Mouse (Mus musculus) lung, embryonic 14.5 days (tissue): ENCODE data around the gene Oxnad1. TPM values are rescaled to one million over a fixed set of nuclear protein-coding genes. Genes with fewer than 3 reads are reported as not detected.
"Not testable (repeated sequence)": the region's sequence is repeated elsewhere in the genome, so short reads cannot be mapped to it uniquely, and the experiment has no call there.

ENCODE experiments used
- ATAC-seq: fragments of 200-750 bp; cut with Nextera tagmentation; 2 replicates; pipeline ENCODE4 v1.8.0; 2017; ENCODE audit warnings: mild to moderate bottlenecking, moderate TSS enrichment, moderate library complexity; ENCODE audit not compliant: insufficient read depth
- DNase-seq: peaks from one replicate; pipeline ENCODE4 v3.0.0-alpha.2; 2015
- H3K27ac ChIP-seq: fragments of 300-500 bp; sonication (generic); 2 replicates; pipeline ENCODE4 v1.5.1; 2014; ENCODE audit warnings: low read depth, mild to moderate bottlenecking, moderate library complexity
- H3K27me3 ChIP-seq: fragments of 300-500 bp; sonication (generic); 2 replicates; pipeline ENCODE4 v1.6.1; 2014; ENCODE audit warnings: low read length, control low read depth; ENCODE audit not compliant: insufficient read depth
- H3K36me3 ChIP-seq: fragments of 300-500 bp; sonication (generic); 2 replicates; pipeline ENCODE4 v1.6.1; 2014; ENCODE audit warnings: control low read depth; ENCODE audit not compliant: insufficient read depth
- H3K4me1 ChIP-seq: fragments of 300-500 bp; sonication (generic); 2 replicates; pipeline ENCODE4 v1.6.1; 2014; ENCODE audit warnings: antibody characterized with exemption, control low read depth; ENCODE audit not compliant: insufficient read depth
- H3K4me2 ChIP-seq: fragments of 300-500 bp; sonication (generic); 2 replicates; pipeline ENCODE4 v1.6.1; 2014; ENCODE audit warnings: mild to moderate bottlenecking
- H3K4me3 ChIP-seq: fragments of 300-500 bp; sonication (generic); 2 replicates; pipeline ENCODE4 v1.5.1; 2014; ENCODE audit warnings: low read depth, low read length
- H3K9ac ChIP-seq: fragments of 300-500 bp; sonication (generic); 2 replicates; pipeline ENCODE4 v1.6.1; 2014
- H3K9me3 ChIP-seq: fragments of 300-500 bp; sonication (generic); 2 replicates; pipeline ENCODE4 v1.6.1; 2016; ENCODE audit warnings: low read depth, low read length, control low read depth
- CTCF ChIP-seq: IDR thresholded peaks from 2 replicates; pipeline ENCODE4 v1.5.1; 2016; ENCODE audit warnings: antibody characterized with exemption, low read depth
- WGBS: fragments of 180-500 bp; shearing (Covaris S2); extraction: QIAGEN DNeasy Blood & Tissue Kit; methylation state at CpG from one replicate; pipeline ENCODE4 v1.1.7; 2014; 5-methylcytosine and 5-hydroxymethylcytosine counted together
- polyA plus RNA-seq: library from polyadenylated mRNA; unstranded; fragments of >200 nt; fragmentation: Nextera tagmentation; extraction: Ambion mirVana; gene quantifications from 2 replicates; pipeline ENCODE4 v1.2.1, GENCODE M21; 2014

Gene Oxnad1
- polyA plus RNA-seq, 1 experiment from 2014 or later = 15.9 TPM

- no peak for TF ChIP-seq CTCF
- H3K27me3 ChIP-seq = no peaks in the 10 kb centered on the region
- peaks cover 26% of the 10 kb centered on the region for H3K36me3 ChIP-seq
- no peak overlapping the region for H3K4me3 ChIP-seq
- ATAC-seq (no peak), DNase-seq (no peak)
- no peaks in the 10 kb centered on the region for H3K4me1 ChIP-seq
- no peak overlapping the region for H3K9ac ChIP-seq
- no peak overlapping the region for H3K4me2 ChIP-seq
- WGBS = 78% methylated on average over 4 of the region's 4 CpGs
- no peak overlapping the region for H3K27ac ChIP-seq
- no peaks in the 10 kb centered on the region for H3K9me3 ChIP-seq
These were observed 18.4 kb downstream of the Oxnad1 start for GRCm38 (mm10) chr14:32103556-32103955.

GRCm38 (mm10) chr14:32105663-32106062 lies 20.5 kb downstream of the Oxnad1 start:
- no peak overlapping the region for H3K27ac ChIP-seq
- H3K9me3 ChIP-seq = no peaks in the 10 kb centered on the region
- H3K4me3 ChIP-seq = no peak overlapping the region
- DNase-seq (no peak), ATAC-seq (no peak)
- no peak for TF ChIP-seq CTCF
- H3K4me2 ChIP-seq = no peak overlapping the region
- H3K9ac ChIP-seq = no peak overlapping the region
- H3K36me3 ChIP-seq = peaks cover 9% of the 10 kb centered on the region; the same call in 1 of the 2 replicates
- H3K4me1 ChIP-seq = no peaks in the 10 kb centered on the region
- no peaks in the 10 kb centered on the region for H3K27me3 ChIP-seq
- 31% methylated on average over 7 of the region's 7 CpGs for WGBS

GRCm38 (mm10) chr14:32106911-32107310 lies 21.7 kb downstream of the Oxnad1 start:
- no peak overlapping the region for H3K4me3 ChIP-seq
- H3K27me3 ChIP-seq = no peaks in the 10 kb centered on the region
- H3K4me2 ChIP-seq = no peak overlapping the region
- H3K27ac ChIP-seq = no peak overlapping the region
- no peak for DNase-seq
- H3K36me3 ChIP-seq = peaks cover 9% of the 10 kb centered on the region; the same call in 1 of the 2 replicates
- no peaks in the 10 kb centered on the region for H3K4me1 ChIP-seq
- no peak overlapping the region for H3K9ac ChIP-seq
- H3K9me3 ChIP-seq = no peaks in the 10 kb centered on the region
- 89% methylated on average over 4 of the region's 4 CpGs for WGBS
- no peak for TF ChIP-seq CTCF
- no peak for ATAC-seq

GRCm38 (mm10) chr14:32112124-32112523 lies 26.9 kb downstream of the Oxnad1 start:
- WGBS = 86% methylated on average over 10 of the region's 10 CpGs
- not testable (repeated sequence) for DNase-seq, H3K4me1 ChIP-seq, H3K27me3 ChIP-seq, H3K36me3 ChIP-seq, H3K9me3 ChIP-seq, H3K27ac ChIP-seq, H3K4me2 ChIP-seq, ATAC-seq, H3K4me3 ChIP-seq, H3K9ac ChIP-seq

GRCm38 (mm10) chr14:32120940-32121919 lies 36.1 kb downstream of the Oxnad1 start:
- TF ChIP-seq CTCF = no peak
- no peaks in the 10 kb centered on the region for H3K27me3 ChIP-seq
- 66% methylated on average over 11 of the region's 11 CpGs for WGBS
- H3K27ac ChIP-seq = no peak overlapping the region
- no peaks in the 10 kb centered on the region for H3K36me3 ChIP-seq
- H3K4me1 ChIP-seq = no peaks in the 10 kb centered on the region
- H3K4me2 ChIP-seq = no peak overlapping the region
- H3K4me3 ChIP-seq = no peak overlapping the region
- ATAC-seq (no peak), DNase-seq (no peak)
- H3K9me3 ChIP-seq = no peaks in the 10 kb centered on the region
- no peak overlapping the region for H3K9ac ChIP-seq

GRCm38 (mm10) chr14:32121920-32122315 lies 36.7 kb downstream of the Oxnad1 start:
- no peak overlapping the region for H3K27ac ChIP-seq
- DNase-seq (peak; percentile 41), ATAC-seq (no peak)
- no peak overlapping the region for H3K4me3 ChIP-seq
- no peaks in the 10 kb centered on the region for H3K4me1 ChIP-seq
- 49% methylated on average over 2 of the region's 2 CpGs for WGBS
- no peaks in the 10 kb centered on the region for H3K9me3 ChIP-seq
- no peak overlapping the region for H3K4me2 ChIP-seq
- H3K27me3 ChIP-seq = no peaks in the 10 kb centered on the region
- no peaks in the 10 kb centered on the region for H3K36me3 ChIP-seq
- H3K9ac ChIP-seq = no peak overlapping the region
- peak; percentile 53 for TF ChIP-seq CTCF

- Histone ChIP-seq H3K36me3 (no peaks in the 10 kb centered on the region), H3K4me2 (no peak overlapping the region), H3K27ac (no peak overlapping the region), H3K4me1 (no peaks in the 10 kb centered on the region), H3K4me3 (no peak overlapping the region), H3K27me3 (no peaks in the 10 kb centered on the region), H3K9me3 (no peaks in the 10 kb centered on the region), H3K9ac (no peak overlapping the region)
- DNase-seq (no peak), ATAC-seq (no peak)
- 59% methylated on average over 3 of the region's 3 CpGs for WGBS
- no peak for TF ChIP-seq CTCF
These were observed 39.1 kb downstream of the Oxnad1 start for GRCm38 (mm10) chr14:32124261-32124660.

GRCm38 (mm10) chr14:32125256-32125655 lies 40.1 kb downstream of the Oxnad1 start:
- H3K36me3 ChIP-seq, ATAC-seq, H3K4me2 ChIP-seq, H3K9ac ChIP-seq, H3K4me1 ChIP-seq, H3K4me3 ChIP-seq, H3K9me3 ChIP-seq, H3K27ac ChIP-seq, H3K27me3 ChIP-seq, DNase-seq: not testable (repeated sequence)
- WGBS = 82% methylated on average over 5 of the region's 5 CpGs
